Mouse (Mus musculus) adrenal gland, postnatal 4 days (tissue): ENCODE results near the gene Rab8a. TPM values are rescaled to one million over a fixed set of nuclear protein-coding genes. Genes with fewer than 3 reads are reported as not detected.

Source experiments
- DNase-seq, 2 experiments: peaks; one replicate each; pipeline ENCODE4 v3.0.0; 2021 to 2022; ENCODE audit warnings: low spot score in 2 of 2, mixed read lengths in 2 of 2
- total RNA-seq, 2 experiments: library from RNA; stranded (reverse); gene quantifications; 2 replicates each; pipeline ENCODE4 v1.2.3; 2021

Rab8a gene
- total RNA-seq, 2 experiments from 2014 or later: 64.1 to 67.7 TPM

DNA sequence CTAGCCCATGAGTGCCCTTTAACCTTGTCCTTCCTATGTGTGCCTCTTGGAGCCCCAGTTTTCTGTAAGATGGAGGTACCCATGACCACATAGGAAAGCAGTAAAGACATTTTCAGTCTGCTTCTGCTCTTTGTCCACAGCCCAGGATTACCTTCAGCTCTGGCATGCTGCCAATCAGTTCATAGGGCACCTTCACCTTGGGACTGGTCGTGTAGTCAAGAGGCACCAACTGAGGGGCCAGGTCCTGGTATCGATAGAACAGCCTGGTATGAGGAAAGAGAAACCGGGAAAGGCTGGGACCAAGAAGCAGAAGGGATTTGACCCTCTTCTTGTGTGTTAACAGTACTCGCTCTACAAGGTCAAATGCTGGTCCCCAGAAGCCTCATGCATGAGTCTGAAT, 49.2 kb downstream of the Rab8a start:
- DNase-seq: no peak

DNA sequence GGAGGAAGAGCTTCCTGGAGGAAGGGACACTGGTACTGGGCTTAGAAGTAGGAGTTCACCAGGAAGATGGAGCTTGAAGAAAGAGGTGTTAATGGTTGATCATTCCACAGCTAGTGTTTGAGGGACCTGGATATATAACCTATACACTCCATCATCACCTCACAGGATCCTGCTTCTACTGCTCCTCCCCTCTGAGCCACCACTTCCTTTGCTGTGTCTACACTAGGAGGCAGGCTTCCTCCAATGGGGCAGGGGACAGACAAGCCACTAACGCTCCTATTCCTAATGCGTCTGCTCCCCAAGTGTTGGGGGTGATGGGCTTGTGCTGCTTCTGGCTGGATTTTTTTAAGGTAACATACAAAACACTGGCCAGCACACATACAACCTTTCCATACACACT, 49.7 kb downstream of the Rab8a start:
- DNase-seq: no peak

DNA sequence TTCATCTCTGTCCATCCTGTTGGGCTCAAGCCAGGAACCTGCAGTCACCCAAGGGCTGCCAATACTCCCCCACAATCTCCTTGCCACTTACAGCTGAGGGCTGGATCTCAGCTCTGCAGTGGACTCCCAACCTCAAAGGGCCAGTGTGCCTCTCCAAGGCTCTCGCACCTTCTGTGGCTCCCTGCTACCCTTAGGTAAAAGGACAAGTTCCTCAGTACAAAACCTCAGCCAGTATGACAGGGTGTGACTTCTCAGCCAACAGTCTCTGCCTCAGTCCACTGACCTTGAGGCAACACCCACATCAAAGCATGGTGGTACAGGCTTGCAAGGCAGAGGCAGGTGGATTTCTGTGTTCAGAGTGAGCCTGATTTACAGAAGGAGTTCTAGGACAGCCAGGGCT, 50.8 kb downstream of the Rab8a start:
- DNase-seq: no peak

DNA sequence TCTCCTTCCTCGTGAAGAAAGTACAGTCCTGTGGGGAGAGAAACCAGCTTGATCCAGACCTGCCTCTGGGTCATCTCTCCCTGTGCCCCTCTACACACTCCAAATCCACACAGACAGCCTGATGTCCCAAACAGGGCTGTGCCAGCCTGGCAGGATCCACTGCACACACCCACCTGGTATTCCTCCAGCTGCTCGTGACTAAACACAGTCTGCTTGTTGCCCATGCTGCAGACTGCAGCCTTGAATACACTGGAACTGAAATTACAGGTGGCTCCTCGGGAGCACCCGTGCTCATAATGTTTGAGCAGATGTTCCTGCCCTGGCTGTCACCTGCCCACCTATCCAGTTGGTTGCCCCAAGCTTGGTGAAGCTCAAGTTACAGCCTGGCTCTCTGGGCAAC, 51.8 kb downstream of the Rab8a start, which contains the start of gene Cib3:
Gene Cib3 (minus strand): TSS at position 87 of the 400 bp plus-strand sequence.
- no peak for DNase-seq

- no peak for DNase-seq
Observed at GRCm38 (mm10) chr8:72213536-72213935, 52.5 kb downstream of the Rab8a start, which contains the start of gene Gm11034. Gm11034 (minus strand) TSS chr8:72213636.

GRCm38 (mm10) chr8:72215060-72215459, 54.1 kb downstream of the Rab8a start:
- DNase-seq: no peak

GRCm38 (mm10) chr8:72215871-72216270, 54.9 kb downstream of the Rab8a start:
- DNase-seq: no peak

GRCm38 (mm10) chr8:72218781-72219540, 58.0 kb downstream of the Rab8a start:
- no peak for DNase-seq

DNA sequence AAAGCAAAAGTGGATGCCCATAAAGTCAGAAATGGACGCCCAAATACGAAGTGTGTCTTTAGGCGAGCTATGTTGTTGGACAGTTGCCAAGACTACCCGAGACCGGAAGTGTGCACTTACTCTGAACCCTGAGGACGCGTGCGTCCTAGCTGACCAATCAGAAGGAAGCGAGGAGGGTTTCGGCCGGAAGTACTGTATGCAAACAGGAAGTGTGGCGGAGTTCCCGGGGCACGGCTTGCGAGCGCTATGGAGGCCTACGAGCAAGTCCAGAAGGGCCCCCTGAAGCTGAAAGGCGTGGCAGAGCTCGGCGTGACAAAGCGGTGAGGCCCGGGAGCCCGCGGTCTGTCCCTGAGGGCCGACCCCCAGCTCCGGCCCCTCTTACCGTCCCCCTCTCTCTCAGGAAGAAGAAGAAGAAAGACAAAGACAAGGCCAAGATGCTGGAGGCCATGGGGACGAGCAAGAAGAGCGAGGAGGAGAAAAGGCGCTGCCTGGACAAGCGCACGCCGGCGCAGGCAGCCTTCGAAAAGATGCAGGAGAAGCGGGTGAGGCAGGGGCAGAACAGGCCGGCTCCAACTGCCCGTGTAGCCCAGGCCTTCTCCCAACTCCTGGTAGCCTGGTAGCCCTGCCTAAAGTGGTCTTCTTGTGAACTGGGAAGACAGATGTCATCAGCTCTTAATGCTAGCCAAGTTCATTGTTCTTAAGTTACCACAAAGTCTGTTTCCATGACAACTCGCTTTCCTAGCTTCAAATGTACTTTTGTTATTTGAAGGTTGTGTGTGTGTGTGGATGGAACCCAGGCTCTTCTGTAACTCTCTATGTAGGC, 58.8 kb downstream of the Rab8a start, which contains the start of gene Fam32a:
Gene Fam32a (plus strand): TSS at position 190 of the 823 bp plus-strand sequence.
- peak; percentile 44 to 73 for DNase-seq

- DNase-seq: no peak
Observed at GRCm38 (mm10) chr8:72220758-72221157, 59.8 kb downstream of the Rab8a start.

GRCm38 (mm10) chr8:72222656-72223055, 61.7 kb downstream of the Rab8a start:
- DNase-seq: no peak

Other genes with a start within 250 kb of the Rab8a start
- gene Zfp961, start 210.2 kb upstream of the Rab8a start, total RNA-seq: 10 to 100 TPM; 32.9 to 33.4 TPM
- 1 to 10 TPM; 1.5 to 1.7 TPM for gene Cyp4f18, start 151.6 kb upstream of the Rab8a start, total RNA-seq
- gene Olfr372, start 120.0 kb upstream of the Rab8a start, total RNA-seq: not detected
- gene Olfr373, start 78.0 kb upstream of the Rab8a start, total RNA-seq: under 1 TPM in 1 of 2 experiments, not detected in 1; 0.08 TPM
- gene Olfr374, start 54.2 kb upstream of the Rab8a start, total RNA-seq: not detected
- gene Tpm4, start 26.2 kb upstream of the Rab8a start, total RNA-seq: 100 to 1,000 TPM; 232 to 267 TPM
- gene Hsh2d, start 28.4 kb downstream of the Rab8a start, total RNA-seq: not detected
- gene Cib3, start 51.6 kb downstream of the Rab8a start, total RNA-seq: not detected
- not detected for gene Gm11034, start 52.4 kb downstream of the Rab8a start, total RNA-seq
- 10 to 100 TPM; 67.3 to 72.7 TPM for gene Fam32a, start 58.5 kb downstream of the Rab8a start, total RNA-seq
- gene Ap1m1, start 78.8 kb downstream of the Rab8a start, total RNA-seq: 10 to 100 TPM; 75.7 to 81.1 TPM
- 10 to 100 TPM; 30.9 to 31.2 TPM for gene Gm10282, start 144.1 kb downstream of the Rab8a start, total RNA-seq
- gene Klf2, start 157.8 kb downstream of the Rab8a start, total RNA-seq: 10 to 100 TPM; 40.6 to 41.4 TPM